Mouse (Mus musculus) frontal cortex, adult 2 months (tissue): ENCODE measurements around the gene Usp51. TPM values are rescaled to one million over a fixed set of nuclear protein-coding genes. Genes with fewer than 3 reads are reported as not detected.
"Not testable (repeated sequence)": the region's sequence is repeated elsewhere in the genome, so short reads cannot be mapped to it uniquely, and the experiment has no call there.

Source experiments
- DNase-seq, 2 experiments: peaks; one replicate each; pipeline ENCODE4 v3.0.0; 2022; ENCODE audit warnings: low spot score in 1 of 2; ENCODE audit errors: extremely low spot score in 1 of 2
- polyA plus RNA-seq: library from polyadenylated mRNA; depleted of rRNA; stranded (reverse); fragments of >200 nt; gene quantifications from 2 replicates; pipeline ENCODE4 v1.2.3, GENCODE M21; 2012; rRNA removed

The Usp51 gene
- 1.1 and 1.7 TPM in 2 replicates for polyA plus RNA-seq

DNA sequence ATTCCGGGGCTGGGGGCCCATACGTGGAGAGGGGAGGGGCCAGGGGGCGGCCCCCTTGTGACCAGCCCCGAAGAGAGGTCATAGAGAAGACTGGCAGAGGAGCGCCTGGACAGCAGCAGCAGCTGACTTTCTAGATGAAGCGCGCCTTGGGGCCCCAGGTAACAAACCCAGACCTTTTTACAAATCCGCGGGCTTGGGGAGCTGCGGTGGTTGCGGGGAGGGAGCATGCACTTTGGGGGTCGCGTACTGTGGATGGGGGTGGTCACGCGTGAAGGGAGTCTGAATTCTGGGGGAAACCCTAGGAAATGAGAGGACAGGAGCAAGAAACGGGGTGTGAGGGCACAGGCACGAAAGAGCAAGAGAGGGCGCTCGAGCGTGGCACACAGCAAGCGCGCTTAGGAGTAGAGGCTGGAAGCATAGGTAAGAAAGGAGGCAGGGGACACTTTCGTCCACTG is at the start of gene Usp51:
Gene Usp51, plus strand, starts transcription at position 83 of the 455 bp plus-strand sequence.
- peak; percentile 13 to 61 for DNase-seq

DNA sequence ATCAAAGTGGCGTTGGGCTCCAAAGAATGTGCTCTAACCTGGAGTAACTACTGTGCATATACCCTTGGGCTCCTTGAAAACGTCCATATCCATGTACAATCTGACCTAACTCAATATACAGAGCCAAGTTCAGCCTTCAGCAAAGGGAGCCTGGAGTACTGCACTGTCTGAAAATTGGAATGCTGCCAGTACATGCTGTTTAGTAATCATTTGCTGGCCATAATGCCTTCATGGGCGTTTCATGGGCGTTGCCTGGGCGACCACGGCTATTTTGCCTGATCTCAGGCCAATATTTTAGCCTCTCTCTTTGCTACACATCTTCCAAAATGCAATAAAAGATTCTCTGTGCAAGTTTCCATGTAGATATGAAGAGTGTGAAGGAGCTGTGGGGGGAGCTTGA is 36.7 kb upstream of the Usp51 start:
- no peak for DNase-seq

DNA sequence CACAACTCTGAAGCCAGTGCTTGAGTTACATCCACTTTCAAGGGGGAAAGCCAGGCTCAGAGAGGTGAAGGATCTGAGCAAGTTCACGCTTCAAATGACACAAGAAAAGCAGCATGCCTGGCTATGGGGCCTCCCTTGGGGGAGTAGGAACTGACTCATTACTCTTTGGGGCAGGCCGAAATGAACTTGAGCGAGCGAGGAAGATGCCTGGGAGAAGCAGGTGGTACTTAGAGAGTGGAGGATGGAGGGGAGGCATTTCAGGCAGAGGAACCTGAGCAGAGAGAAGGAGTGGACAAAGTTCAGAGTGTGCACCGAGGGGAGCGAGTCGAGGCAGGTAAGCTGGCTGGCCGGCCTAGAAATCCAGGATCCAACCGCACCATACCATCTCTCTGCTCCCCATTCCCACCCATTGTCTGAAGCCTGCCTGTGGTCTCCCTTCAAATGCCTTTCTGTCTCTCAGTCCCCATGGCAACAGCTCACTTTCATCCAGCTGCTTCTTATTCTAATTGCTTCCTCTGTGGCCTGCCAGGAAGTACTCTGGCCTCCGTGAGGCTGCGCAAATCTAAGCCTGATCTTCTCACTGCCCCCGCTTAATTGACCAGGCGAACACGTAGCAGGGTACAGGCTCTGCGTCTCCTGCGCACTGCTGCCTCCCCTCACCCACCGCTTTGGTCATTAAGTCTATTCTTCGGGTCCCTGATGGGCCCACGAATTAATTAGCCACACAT is 32.6 kb upstream of the Usp51 start:
- DNase-seq, result not testable (repeated sequence)

DNA sequence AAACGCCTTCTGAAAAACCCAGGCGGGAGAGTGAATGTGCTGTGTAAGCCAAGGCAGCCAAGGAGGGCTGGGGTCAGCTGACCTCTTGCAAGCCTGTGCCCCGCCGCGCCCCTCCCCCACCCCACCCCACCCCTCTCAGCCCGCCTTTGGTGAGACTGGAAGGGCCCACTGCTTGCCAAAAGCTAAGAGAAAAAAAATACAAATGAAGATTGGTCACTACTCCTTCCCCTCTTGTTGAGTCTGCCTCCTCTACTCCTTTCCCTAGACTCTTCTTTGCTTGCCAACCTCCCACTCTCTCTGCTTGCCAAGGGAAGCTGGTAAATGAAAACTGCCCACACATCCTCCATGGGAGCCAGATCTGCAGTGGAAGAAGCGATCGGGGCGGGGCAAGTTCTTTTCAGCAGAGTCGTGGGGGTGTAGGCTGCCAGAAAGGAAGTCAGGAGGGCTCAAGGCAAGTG is 32.0 kb upstream of the Usp51 start:
- DNase-seq, result peak; percentile 72 to 84

DNA sequence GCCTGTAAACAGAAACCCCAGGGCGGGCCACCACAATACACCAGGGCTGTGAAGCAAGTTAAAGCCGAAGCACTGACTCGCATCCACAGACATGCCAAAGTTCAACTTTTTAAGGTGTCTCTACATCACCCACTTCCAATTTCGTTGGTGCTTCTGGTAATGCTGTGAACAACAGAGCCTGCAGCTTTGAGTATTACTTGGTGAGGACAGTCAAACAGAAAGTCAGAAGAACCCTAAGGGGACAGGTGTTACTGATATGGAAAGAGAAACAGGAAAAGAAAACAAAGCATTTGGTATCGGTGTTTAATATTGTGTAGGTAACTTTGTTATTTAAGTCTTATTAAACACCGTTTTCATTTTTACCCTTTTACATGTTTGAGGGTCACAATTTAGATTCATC is 29.7 kb upstream of the Usp51 start:
- no peak for DNase-seq

GRCm38 (mm10) chrX:152985009-152985408 is 21.3 kb upstream of the Usp51 start:
- no peak for DNase-seq

DNA sequence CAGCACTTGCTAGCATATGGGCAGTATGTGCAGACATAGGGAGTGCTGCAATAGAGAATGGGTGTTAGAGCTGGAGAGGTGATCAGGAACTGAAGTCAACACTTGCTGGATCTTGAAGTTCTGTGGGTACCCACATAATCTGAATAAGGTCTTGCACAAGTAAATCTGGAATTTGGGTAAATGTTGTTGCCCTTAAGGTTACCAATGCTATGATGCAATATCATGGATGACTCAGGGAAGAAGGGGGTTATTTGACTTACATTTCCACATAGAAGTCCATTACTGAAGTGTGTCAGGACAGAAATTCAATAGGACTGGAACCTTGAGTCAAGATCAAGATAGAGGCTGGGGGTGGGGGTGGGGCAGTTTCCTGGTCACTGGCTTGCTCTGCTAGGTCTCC is 16.4 kb upstream of the Usp51 start:
- DNase-seq, result not testable (repeated sequence)

DNA sequence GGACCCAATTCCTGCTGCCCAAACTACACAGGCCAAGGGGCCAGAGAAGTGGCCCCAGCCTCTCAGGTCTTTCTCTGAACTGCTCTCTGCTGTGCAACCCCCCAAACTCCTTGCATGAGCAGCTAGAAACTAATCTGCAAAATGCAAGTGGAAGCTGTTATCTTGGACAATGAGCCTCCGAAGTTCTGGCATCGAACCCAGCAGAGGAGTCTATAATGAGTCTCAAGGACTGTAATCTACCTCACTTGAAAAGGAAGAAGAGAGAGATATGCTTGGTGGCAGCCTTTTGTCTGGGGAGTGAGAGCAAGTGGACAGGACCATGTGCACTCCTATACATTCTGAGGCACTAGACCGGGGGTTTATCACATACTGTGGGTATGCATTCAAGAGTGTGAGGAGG is 10.2 kb upstream of the Usp51 start:
- not testable (repeated sequence) for DNase-seq

- no peak for DNase-seq
Measured at GRCm38 (mm10) chrX:153007021-153007684, 884 bp downstream of the Usp51 start.

- no peak for DNase-seq
Measured at GRCm38 (mm10) chrX:153007685-153008047, 1.4 kb downstream of the Usp51 start.

- not testable (repeated sequence) for DNase-seq
Measured at GRCm38 (mm10) chrX:153025255-153025654, 19.0 kb downstream of the Usp51 start.

DNA sequence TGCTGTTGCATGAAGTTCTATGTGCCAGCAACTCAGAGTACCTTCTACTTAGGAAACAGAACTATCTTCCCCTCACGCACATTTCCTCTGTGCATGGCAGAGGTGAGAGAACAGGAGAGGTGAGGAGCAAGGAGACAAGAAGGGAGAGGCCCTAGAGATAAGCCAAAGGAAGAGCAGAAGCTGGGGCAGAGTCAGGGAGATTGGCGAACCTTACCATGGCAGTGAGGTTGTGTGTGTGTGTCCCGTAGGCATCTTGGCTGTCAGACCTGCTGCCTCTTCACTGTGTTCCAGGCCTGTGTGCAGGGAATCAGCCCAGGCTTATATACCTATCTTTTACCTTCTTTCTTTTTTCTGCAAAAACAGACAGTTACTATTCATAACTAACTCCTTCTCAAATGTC is 19.4 kb downstream of the Usp51 start:
- DNase-seq, result not testable (repeated sequence)

DNA sequence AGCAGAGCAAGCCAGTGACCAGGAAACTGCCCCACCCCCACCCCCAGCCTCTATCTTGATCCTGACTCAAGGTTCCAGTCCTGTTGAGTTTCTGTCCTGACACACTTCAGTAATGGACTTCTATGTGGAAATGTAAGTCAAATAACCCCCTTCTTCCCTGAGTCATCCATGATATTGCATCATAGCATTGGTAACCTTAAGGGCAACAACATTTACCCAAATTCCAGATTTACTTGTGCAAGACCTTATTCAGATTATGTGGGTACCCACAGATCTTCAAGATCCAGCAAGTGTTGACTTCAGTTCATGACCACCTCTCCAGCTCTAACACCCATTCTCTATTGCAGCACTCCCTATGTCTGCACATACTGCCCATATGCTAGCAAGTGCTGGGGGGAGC is 25.3 kb downstream of the Usp51 start:
- DNase-seq, result not testable (repeated sequence)

GRCm38 (mm10) chrX:153037087-153037971 is 31.1 kb downstream of the Usp51 start, which contains the start of gene Mageh1:
TSS of gene Mageh1 (minus strand) at chrX:153037575.
- peak; percentile 63 to 85 for DNase-seq

- not testable (repeated sequence) for DNase-seq
Measured at GRCm38 (mm10) chrX:153037972-153038744, 31.9 kb downstream of the Usp51 start.

Other genes with a start within 250 kb of the Usp51 start
- gene Shroom2, start 237.0 kb upstream of the Usp51 start, polyA plus RNA-seq, result 80.3 and 81.9 TPM in 2 replicates
- gene Gpr143, start 224.5 kb upstream of the Usp51 start, polyA plus RNA-seq, result 0.12 and 0.23 TPM in 2 replicates
- 51.4 and 60.0 TPM in 2 replicates for gene Mageh1, start 31.1 kb downstream of the Usp51 start, polyA plus RNA-seq
- gene Foxr2, start 112.3 kb downstream of the Usp51 start, polyA plus RNA-seq, result 1.2 and 1.7 TPM in 2 replicates
- 66.6 and 76.5 TPM in 2 replicates for gene Rragb, start 133.5 kb downstream of the Usp51 start, polyA plus RNA-seq
- gene Klf8, start 231.0 kb downstream of the Usp51 start, polyA plus RNA-seq, result 1.8 and 2.2 TPM in 2 replicates